Mouse (Mus musculus): ENCODE results near the gene Ndufv1. TPM values are rescaled to one million over a fixed set of nuclear protein-coding genes. Genes with fewer than 3 reads are reported as not detected.
A peak's percentile ranks its signal among the peaks of the same experiment; 100 is the strongest.

Gene Ndufv1
- polyA plus RNA-seq, 1 experiment from 2014 or later, result 188 TPM

- Histone ChIP-seq H3K4me1 (ENCODE audit: control insufficient read depth, insufficient read depth, low read length) (no peaks in the 10 kb centered on the region), H3K4me2 (ENCODE audit: low read depth, low read length) (no peak overlapping the region), H3K9me3 (ENCODE audit: control insufficient read depth, low read length) (no peaks in the 10 kb centered on the region), H3K27me3 (replicated peaks; ENCODE audit: control insufficient read depth, insufficient read depth, low read length) (no peaks in the 10 kb centered on the region), H3K27ac (replicated peaks; ENCODE audit: low read depth, low read length) (no peak overlapping the region), H3K9ac (ENCODE audit: low read depth, low read length) (no peak overlapping the region), H3K4me3 (ENCODE audit: low read depth, low read length) (no peak overlapping the region), H3K36me3 (ENCODE audit: control insufficient read depth, insufficient read depth, low read length) (no peaks in the 10 kb centered on the region)
- WGBS, result 80% methylated on average over 3 of the region's 3 CpGs
- DNase-seq (ENCODE audit: low spot score) (no peak), ATAC-seq (ENCODE audit: low read depth) (no peak)
Observed at GRCm38 (mm10) chr19:3995505-3995904, 17.1 kb downstream of the Ndufv1 start.

- WGBS, result 67% methylated on average over 6 of the region's 6 CpGs
- ATAC-seq (ENCODE audit: low read depth) (no peak), DNase-seq (ENCODE audit: low spot score) (no peak)
- Histone ChIP-seq H3K9me3 (ENCODE audit: control insufficient read depth, low read length) (no peaks in the 10 kb centered on the region), H3K4me2 (ENCODE audit: low read depth, low read length) (no peak overlapping the region), H3K36me3 (ENCODE audit: control insufficient read depth, insufficient read depth, low read length) (no peaks in the 10 kb centered on the region), H3K4me1 (ENCODE audit: control insufficient read depth, insufficient read depth, low read length) (no peaks in the 10 kb centered on the region), H3K4me3 (ENCODE audit: low read depth, low read length) (no peak overlapping the region), H3K27ac (replicated peaks; ENCODE audit: low read depth, low read length) (no peak overlapping the region), H3K9ac (ENCODE audit: low read depth, low read length) (no peak overlapping the region), H3K27me3 (replicated peaks; ENCODE audit: control insufficient read depth, insufficient read depth, low read length) (no peaks in the 10 kb centered on the region)
Observed at GRCm38 (mm10) chr19:3994932-3995331, 17.7 kb downstream of the Ndufv1 start.

- H3K27me3 ChIP-seq (replicated peaks; ENCODE audit: control insufficient read depth, insufficient read depth, low read length), result no peaks in the 10 kb centered on the region
- H3K9me3 ChIP-seq (ENCODE audit: control insufficient read depth, low read length), result no peaks in the 10 kb centered on the region
- no peak for ATAC-seq (ENCODE audit: low read depth)
- H3K36me3 ChIP-seq (ENCODE audit: control insufficient read depth, insufficient read depth, low read length), result no peaks in the 10 kb centered on the region
- no peak within 1 kb of the TSS for H3K4me2 ChIP-seq (ENCODE audit: low read depth, low read length)
- H3K9ac ChIP-seq (ENCODE audit: low read depth, low read length), result no peak within 1 kb of the TSS
- WGBS, result 44% methylated on average over 5 of the region's 5 CpGs
- no peak within 1 kb of the TSS for H3K4me3 ChIP-seq (ENCODE audit: low read depth, low read length)
- H3K27ac ChIP-seq (replicated peaks; ENCODE audit: low read depth, low read length), result no peak within 1 kb of the TSS
- DNase-seq (ENCODE audit: low spot score), result no peak
- no peaks in the 10 kb centered on the region for H3K4me1 ChIP-seq (ENCODE audit: control insufficient read depth, insufficient read depth, low read length)
Observed at GRCm38 (mm10) chr19:3992416-3992815, 20.2 kb downstream of the Ndufv1 start, which contains the start of gene Tbx10. Gene Tbx10 (plus strand): TSS chr19:3992752.

GRCm38 (mm10) chr19:3991966-3992365 is 20.6 kb downstream of the Ndufv1 start:
- 86% methylated on average over 3 of the region's 3 CpGs for WGBS

GRCm38 (mm10) chr19:3991562-3991961 is 21.0 kb downstream of the Ndufv1 start:
- DNase-seq (ENCODE audit: low spot score) (no peak), ATAC-seq (ENCODE audit: low read depth) (no peak)
- Histone ChIP-seq H3K9me3 (ENCODE audit: control insufficient read depth, low read length) (no peaks in the 10 kb centered on the region), H3K27me3 (replicated peaks; ENCODE audit: control insufficient read depth, insufficient read depth, low read length) (no peaks in the 10 kb centered on the region), H3K4me3 (ENCODE audit: low read depth, low read length) (no peak overlapping the region), H3K27ac (replicated peaks; ENCODE audit: low read depth, low read length) (no peak overlapping the region), H3K4me2 (ENCODE audit: low read depth, low read length) (no peak overlapping the region), H3K36me3 (ENCODE audit: control insufficient read depth, insufficient read depth, low read length) (no peaks in the 10 kb centered on the region), H3K4me1 (ENCODE audit: control insufficient read depth, insufficient read depth, low read length) (peaks cover 3% of the 10 kb centered on the region; the same call in 1 of the 2 replicates), H3K9ac (ENCODE audit: low read depth, low read length) (no peak overlapping the region)
- 93% methylated on average over 3 of the region's 3 CpGs for WGBS

More at GRCm38 (mm10) chr19:3991966-3992365, 20.6 kb downstream of the Ndufv1 start:
- H3K27me3 ChIP-seq (replicated peaks; ENCODE audit: control insufficient read depth, insufficient read depth, low read length), result no peaks in the 10 kb centered on the region
- H3K9me3 ChIP-seq (ENCODE audit: control insufficient read depth, low read length), result no peaks in the 10 kb centered on the region
- DNase-seq (ENCODE audit: low spot score), result no peak
- ATAC-seq (ENCODE audit: low read depth), result no peak
- H3K9ac ChIP-seq (ENCODE audit: low read depth, low read length), result no peak overlapping the region
- no peaks in the 10 kb centered on the region; the same call in 1 of the 2 replicates for H3K4me1 ChIP-seq (ENCODE audit: control insufficient read depth, insufficient read depth, low read length)
- no peaks in the 10 kb centered on the region for H3K36me3 ChIP-seq (ENCODE audit: control insufficient read depth, insufficient read depth, low read length)
- no peak overlapping the region for H3K27ac ChIP-seq (replicated peaks; ENCODE audit: low read depth, low read length)
- H3K4me3 ChIP-seq (ENCODE audit: low read depth, low read length), result no peak overlapping the region
- H3K4me2 ChIP-seq (ENCODE audit: low read depth, low read length), result no peak overlapping the region

GRCm38 (mm10) chr19:3990804-3991203 is 21.8 kb downstream of the Ndufv1 start:
- ATAC-seq (ENCODE audit: low read depth), result no peak
- DNase-seq (ENCODE audit: low spot score), result no peak
- Histone ChIP-seq H3K27me3 (replicated peaks; ENCODE audit: control insufficient read depth, insufficient read depth, low read length) (no peaks in the 10 kb centered on the region), H3K9me3 (ENCODE audit: control insufficient read depth, low read length) (no peaks in the 10 kb centered on the region), H3K4me2 (ENCODE audit: low read depth, low read length) (no peak overlapping the region), H3K4me3 (ENCODE audit: low read depth, low read length) (no peak overlapping the region), H3K27ac (replicated peaks; ENCODE audit: low read depth, low read length) (no peak overlapping the region), H3K9ac (ENCODE audit: low read depth, low read length) (no peak overlapping the region), H3K36me3 (ENCODE audit: control insufficient read depth, insufficient read depth, low read length) (no peaks in the 10 kb centered on the region), H3K4me1 (ENCODE audit: control insufficient read depth, insufficient read depth, low read length) (peaks cover 8% of the 10 kb centered on the region; the same call in 1 of the 2 replicates)
- 65% methylated on average over 6 of the region's 6 CpGs for WGBS

GRCm38 (mm10) chr19:3988750-3989149 is 23.9 kb downstream of the Ndufv1 start:
- Histone ChIP-seq H3K27me3 (replicated peaks; ENCODE audit: control insufficient read depth, insufficient read depth, low read length) (no peaks in the 10 kb centered on the region), H3K4me2 (ENCODE audit: low read depth, low read length) (no peak overlapping the region), H3K9me3 (ENCODE audit: control insufficient read depth, low read length) (no peaks in the 10 kb centered on the region), H3K36me3 (ENCODE audit: control insufficient read depth, insufficient read depth, low read length) (no peaks in the 10 kb centered on the region), H3K4me3 (ENCODE audit: low read depth, low read length) (no peak overlapping the region), H3K27ac (replicated peaks; ENCODE audit: low read depth, low read length) (no peak overlapping the region), H3K4me1 (ENCODE audit: control insufficient read depth, insufficient read depth, low read length) (peaks cover 10% of the 10 kb centered on the region; the same call in 1 of the 2 replicates), H3K9ac (ENCODE audit: low read depth, low read length) (no peak overlapping the region)
- WGBS, result 90% methylated on average over 4 of the region's 4 CpGs
- DNase-seq (ENCODE audit: low spot score) (no peak), ATAC-seq (ENCODE audit: low read depth) (no peak)

GRCm38 (mm10) chr19:3988066-3988465 is 24.5 kb downstream of the Ndufv1 start:
- ATAC-seq (ENCODE audit: low read depth), result no peak
- Histone ChIP-seq H3K9me3 (ENCODE audit: control insufficient read depth, low read length) (no peaks in the 10 kb centered on the region), H3K4me1 (ENCODE audit: control insufficient read depth, insufficient read depth, low read length) (peaks cover 15% of the 10 kb centered on the region; the same call in 1 of the 2 replicates), H3K36me3 (ENCODE audit: control insufficient read depth, insufficient read depth, low read length) (no peaks in the 10 kb centered on the region), H3K9ac (ENCODE audit: low read depth, low read length) (no peak overlapping the region), H3K4me3 (ENCODE audit: low read depth, low read length) (no peak overlapping the region), H3K27me3 (replicated peaks; ENCODE audit: control insufficient read depth, insufficient read depth, low read length) (no peaks in the 10 kb centered on the region), H3K27ac (replicated peaks; ENCODE audit: low read depth, low read length) (no peak overlapping the region), H3K4me2 (ENCODE audit: low read depth, low read length) (no peak overlapping the region)
- no peak for DNase-seq (ENCODE audit: low spot score)
- WGBS, result 87% methylated on average over 14 of the region's 14 CpGs

GRCm38 (mm10) chr19:3986334-3986733 is 26.3 kb downstream of the Ndufv1 start, which contains the start of gene Acy3:
Gene Acy3 (plus strand): TSS chr19:3986570.
- Histone ChIP-seq H3K27me3 (replicated peaks; ENCODE audit: control insufficient read depth, insufficient read depth, low read length) (no peaks in the 10 kb centered on the region), H3K4me2 (ENCODE audit: low read depth, low read length) (peak within 1 kb of the TSS; percentile 27; the same call in 1 of the 2 replicates), H3K4me3 (ENCODE audit: low read depth, low read length) (no peak within 1 kb of the TSS), H3K9ac (ENCODE audit: low read depth, low read length) (no peak within 1 kb of the TSS), H3K4me1 (ENCODE audit: control insufficient read depth, insufficient read depth, low read length) (peaks cover 15% of the 10 kb centered on the region; the same call in 1 of the 2 replicates), H3K27ac (replicated peaks; ENCODE audit: low read depth, low read length) (peak within 1 kb of the TSS; percentile 28), H3K9me3 (ENCODE audit: control insufficient read depth, low read length) (no peaks in the 10 kb centered on the region), H3K36me3 (ENCODE audit: control insufficient read depth, insufficient read depth, low read length) (no peaks in the 10 kb centered on the region)
- WGBS, result 18% methylated on average over 8 of the region's 8 CpGs
- DNase-seq (ENCODE audit: low spot score), result peak; percentile 81
- peak; percentile 52 for ATAC-seq (ENCODE audit: low read depth)
